Mouse (Mus musculus) lung, postnatal 4 days (tissue): ENCODE measurements around the gene Rnpepl1.
A peak's percentile ranks its signal among the peaks of the same experiment; 100 is the strongest.

Experiments used
- DNase-seq, 2 experiments: peaks; one replicate each; pipeline ENCODE4 v3.0.0; 2021

Rnpepl1 gene

DNA sequence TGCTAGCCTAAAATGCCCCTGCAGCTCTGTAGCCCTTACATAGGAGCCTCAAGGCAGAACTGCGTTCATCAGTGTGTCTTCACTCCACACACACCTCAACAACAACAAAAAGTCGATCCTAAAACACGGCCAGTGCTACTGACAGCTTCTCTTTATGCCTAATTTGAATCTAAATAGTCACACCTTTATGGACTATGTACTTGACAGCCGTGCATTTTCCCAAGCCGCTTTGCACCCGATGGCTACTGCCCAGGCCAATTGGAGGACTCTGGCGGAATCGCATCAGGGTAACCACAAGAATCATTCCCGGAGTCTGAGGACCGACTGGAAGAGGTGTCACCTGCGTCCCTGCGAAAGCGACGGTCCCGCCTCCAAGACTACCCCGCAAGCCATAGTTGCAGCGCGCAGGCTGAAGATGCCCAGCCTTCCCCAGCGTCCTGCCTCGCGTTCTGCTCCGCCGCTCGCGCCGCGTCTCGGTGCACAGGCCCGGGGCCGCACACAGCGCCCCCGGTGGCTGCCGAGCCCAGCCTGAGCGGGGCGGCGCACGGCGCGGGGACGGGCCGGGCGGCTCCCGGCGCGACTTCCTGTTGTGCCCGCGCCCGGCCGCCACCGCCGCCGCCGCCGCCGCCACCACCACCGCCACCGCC is at the start of gene Rnpepl1:
Gene Rnpepl1, plus strand, starts transcription at position 545 of the 647 bp plus-strand sequence.
- DNase-seq: peak; percentile 85 to 90

DNA sequence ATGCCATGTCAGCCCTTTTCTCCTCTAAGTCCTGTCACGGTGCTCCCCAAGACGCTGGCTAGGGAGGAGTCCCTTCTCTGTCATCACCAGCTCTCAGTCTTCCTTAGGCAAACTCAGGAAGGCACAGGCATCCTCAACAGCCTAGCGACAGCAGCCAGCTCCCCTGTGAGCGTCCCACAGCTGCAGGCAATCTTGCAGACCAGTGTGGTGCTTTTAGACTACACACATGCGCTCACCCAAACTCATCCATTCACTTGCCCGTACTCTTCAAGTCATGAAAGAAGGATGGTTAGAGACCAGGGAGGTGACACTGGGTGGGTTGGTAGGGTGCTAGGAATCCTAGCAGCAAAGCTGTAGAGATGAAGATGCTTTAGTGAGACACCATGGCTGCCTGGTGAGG is 49.1 kb upstream of the Rnpepl1 start:
- no peak for DNase-seq

GRCm38 (mm10) chr1:92863268-92863667 is 47.3 kb upstream of the Rnpepl1 start:
- DNase-seq: no peak

DNA sequence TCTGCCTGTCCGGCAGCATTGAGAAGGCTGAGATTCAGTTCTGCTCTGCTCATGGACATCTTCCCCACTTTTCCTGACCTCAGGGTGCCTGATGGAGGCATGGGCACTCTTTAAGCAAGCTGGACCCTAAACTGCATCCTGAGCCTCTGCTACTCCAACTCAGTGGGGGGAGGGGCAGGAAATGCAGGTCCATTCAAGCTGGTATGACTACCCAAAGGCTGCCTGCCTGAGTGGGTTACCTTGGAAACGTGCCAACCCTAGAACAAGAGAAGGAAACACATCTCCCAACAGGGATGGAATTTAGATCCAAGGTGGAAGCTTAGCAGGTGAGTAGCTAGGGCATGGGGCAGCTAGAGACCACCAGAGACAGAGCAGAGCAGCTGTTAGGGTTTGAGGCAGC is 44.4 kb upstream of the Rnpepl1 start:
- no peak for DNase-seq

DNA sequence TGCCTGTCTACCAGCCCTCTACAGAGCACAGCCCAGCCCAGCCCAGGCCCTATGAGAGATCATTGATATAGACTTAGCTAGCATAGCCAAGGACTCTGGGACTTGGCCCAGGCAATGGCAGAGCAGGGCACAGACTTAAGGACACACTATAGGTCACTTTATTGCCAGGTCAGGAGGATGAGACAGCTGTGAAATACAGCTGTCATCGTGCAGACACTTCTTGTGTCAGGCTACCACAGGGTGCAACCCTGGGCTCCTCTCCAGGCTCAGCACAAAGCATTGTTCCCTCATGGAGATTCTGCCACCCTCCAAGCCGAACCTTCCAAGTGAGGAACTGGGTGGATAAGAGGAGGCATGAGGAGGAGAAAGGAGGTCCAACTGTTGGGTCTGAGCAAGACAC is 40.6 kb upstream of the Rnpepl1 start:
- DNase-seq: no peak

DNA sequence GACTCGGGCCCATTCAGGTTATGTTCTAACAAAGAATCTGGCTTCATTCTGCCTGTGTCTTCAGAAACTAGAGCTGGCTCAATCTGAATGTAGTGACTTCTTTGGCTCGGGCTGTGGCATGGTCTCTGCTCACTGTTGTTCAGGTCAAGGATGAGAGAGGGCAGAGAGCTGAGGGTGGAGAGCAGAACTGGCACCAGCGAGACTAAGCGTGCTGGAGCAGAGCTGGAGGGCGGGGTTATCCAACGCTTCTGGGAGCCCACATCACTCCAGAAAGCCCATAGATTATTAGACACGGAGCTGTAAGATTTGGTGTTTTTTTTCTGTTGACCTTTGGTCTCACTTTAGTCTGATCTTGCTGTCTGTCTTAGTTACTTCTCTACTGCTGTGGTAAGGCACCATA is 37.9 kb upstream of the Rnpepl1 start:
- no peak for DNase-seq

- no peak for DNase-seq
Observed at GRCm38 (mm10) chr1:92874011-92874410, 36.6 kb upstream of the Rnpepl1 start.

- no peak for DNase-seq
Observed at GRCm38 (mm10) chr1:92875360-92876111, 35.0 kb upstream of the Rnpepl1 start.

- no peak for DNase-seq
Observed at GRCm38 (mm10) chr1:92877431-92877978, 33.1 kb upstream of the Rnpepl1 start.

- DNase-seq: no peak
Observed at GRCm38 (mm10) chr1:92878066-92878741, 32.4 kb upstream of the Rnpepl1 start.

GRCm38 (mm10) chr1:92879266-92879665 is 31.3 kb upstream of the Rnpepl1 start:
- no peak for DNase-seq

- no peak for DNase-seq
Observed at GRCm38 (mm10) chr1:92880101-92880500, 30.5 kb upstream of the Rnpepl1 start.

GRCm38 (mm10) chr1:92881982-92882381 is 28.6 kb upstream of the Rnpepl1 start:
- DNase-seq: no peak

GRCm38 (mm10) chr1:92888901-92889655 is 21.5 kb upstream of the Rnpepl1 start:
- no peak for DNase-seq

DNA sequence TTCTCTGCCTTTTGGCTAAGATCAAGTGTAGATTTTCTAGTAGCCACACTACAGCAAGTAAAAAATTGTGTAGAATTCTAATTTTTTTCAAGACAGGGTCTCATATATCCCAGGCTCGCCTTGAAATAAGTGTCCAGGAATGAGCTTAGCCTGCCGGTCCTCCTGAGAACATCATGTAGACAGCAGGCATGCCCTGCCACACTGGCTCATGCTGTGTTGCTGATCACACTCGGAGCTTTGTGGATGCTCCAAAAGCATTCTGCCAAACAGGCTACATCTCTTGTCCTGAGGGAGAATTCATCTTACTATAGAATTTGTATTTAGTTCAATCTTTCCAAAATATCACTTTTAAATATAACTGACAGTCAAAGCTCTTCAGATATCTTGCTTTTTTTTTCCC is 17.8 kb upstream of the Rnpepl1 start:
- DNase-seq: no peak

GRCm38 (mm10) chr1:92893896-92894295 is 16.7 kb upstream of the Rnpepl1 start:
- DNase-seq: no peak

GRCm38 (mm10) chr1:92895089-92895488 is 15.5 kb upstream of the Rnpepl1 start:
- peak; percentile 76 to 77 for DNase-seq

- DNase-seq: peak; percentile 73 to 78
Observed at GRCm38 (mm10) chr1:92902786-92903185, 7.8 kb upstream of the Rnpepl1 start, which contains the start of gene Ankmy1. Gene Ankmy1 (minus strand): TSS chr1:92902906.

GRCm38 (mm10) chr1:92903627-92904026 is 7.0 kb upstream of the Rnpepl1 start:
- peak in 1 of 2 experiments; percentile 16 for DNase-seq

GRCm38 (mm10) chr1:92905703-92906310 is 4.8 kb upstream of the Rnpepl1 start:
- DNase-seq: no peak

DNA sequence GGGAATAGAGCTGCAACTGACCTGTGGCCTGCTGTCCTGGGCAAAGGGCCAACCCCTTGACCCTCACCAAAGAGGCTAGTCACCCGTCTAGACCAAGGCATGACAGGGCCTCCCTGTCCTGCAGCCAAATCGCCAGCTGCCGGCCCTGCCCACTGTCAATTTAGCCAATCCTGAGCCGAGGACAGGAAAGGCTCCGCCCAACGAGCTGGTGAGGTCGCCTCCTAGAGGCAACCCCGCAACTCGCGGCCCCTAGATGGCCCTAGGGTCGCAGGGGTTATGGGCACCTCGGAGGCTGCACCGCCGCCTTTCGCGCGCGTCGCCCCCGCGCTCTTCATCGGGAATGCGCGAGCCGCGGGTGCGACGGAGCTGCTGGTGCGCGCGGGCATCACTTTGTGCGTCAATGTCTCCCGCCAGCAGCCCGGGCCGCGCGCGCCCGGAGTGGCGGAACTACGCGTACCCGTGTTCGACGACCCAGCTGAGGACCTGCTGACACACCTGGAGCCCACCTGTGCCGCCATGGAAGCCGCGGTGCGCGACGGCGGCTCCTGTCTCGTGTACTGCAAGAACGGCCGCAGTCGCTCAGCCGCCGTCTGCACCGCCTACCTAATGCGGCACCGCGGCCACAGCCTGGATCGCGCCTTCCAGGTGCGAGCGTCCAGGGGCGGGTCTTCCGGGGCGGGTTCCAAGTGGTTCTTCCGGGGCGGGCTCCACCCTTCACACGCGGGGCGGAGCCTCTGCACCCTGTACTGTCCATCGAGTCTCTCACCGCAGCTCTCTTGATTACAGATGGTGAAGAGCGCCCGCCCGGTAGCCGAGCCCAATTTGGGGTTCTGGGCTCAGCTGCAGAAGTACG is 3.6 kb upstream of the Rnpepl1 start, which contains the start of gene Dusp28:
Gene Dusp28, plus strand, starts transcription at position 203 of the 853 bp plus-strand sequence.
- DNase-seq: peak; percentile 91 to 96
